Mouse (Mus musculus): Measurements from ENCODE around the gene Nipal3. TPM values are rescaled to one million over a fixed set of nuclear protein-coding genes. Genes with fewer than 3 reads are reported as not detected.

Gene Nipal3
- 16.0 TPM for polyA plus RNA-seq (2017; shearing (Covaris generic))

DNA sequence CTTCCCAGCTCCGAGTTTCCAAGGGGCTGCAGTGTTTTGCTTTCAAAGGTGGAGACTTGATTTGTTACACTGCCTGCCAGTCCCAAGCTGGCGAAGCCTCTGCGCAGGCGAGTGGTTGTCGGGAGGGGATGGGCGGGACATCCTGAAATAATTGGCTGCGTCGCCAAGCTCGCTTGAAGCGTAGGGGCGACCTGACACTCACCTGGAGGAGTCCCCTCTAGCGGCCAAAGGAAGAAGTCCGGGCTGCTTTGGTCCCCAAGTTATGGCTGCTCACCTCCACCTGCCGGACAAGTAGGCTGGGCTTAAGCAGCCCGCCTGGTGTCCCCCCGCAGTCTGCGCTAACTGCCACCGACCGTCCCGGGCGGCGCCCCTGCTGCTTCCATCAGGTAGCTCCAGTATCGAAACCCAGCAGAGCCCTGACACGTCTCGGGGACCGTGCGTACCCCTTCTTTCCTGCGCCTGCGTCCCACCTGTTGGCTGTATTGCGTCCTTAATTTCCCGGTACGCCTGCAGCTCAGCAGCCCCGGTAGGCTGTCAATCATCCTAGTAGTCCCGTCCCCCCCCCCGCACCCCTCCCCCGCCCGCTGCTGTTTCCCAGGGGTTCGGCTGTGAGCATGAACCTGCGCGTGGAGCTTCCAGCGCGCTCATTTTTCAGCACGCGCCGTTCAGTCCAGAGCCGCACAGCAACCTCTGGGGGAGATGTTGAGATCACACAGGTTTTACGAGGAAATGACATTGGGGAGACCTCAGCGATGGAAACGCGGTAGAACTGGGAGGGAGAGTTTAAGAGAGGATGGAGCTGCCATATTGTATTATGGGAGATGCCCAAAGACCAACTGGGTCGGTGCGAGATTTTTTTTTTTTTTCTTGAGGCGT lies at the start of gene Nipal3, which contains the start of gene Stpg1:
TSS of gene Nipal3 (minus strand) at position 518 of the 876 bp plus-strand sequence.
TSS of gene Stpg1 (plus strand) at position 270 of the 876 bp plus-strand sequence.

DNA sequence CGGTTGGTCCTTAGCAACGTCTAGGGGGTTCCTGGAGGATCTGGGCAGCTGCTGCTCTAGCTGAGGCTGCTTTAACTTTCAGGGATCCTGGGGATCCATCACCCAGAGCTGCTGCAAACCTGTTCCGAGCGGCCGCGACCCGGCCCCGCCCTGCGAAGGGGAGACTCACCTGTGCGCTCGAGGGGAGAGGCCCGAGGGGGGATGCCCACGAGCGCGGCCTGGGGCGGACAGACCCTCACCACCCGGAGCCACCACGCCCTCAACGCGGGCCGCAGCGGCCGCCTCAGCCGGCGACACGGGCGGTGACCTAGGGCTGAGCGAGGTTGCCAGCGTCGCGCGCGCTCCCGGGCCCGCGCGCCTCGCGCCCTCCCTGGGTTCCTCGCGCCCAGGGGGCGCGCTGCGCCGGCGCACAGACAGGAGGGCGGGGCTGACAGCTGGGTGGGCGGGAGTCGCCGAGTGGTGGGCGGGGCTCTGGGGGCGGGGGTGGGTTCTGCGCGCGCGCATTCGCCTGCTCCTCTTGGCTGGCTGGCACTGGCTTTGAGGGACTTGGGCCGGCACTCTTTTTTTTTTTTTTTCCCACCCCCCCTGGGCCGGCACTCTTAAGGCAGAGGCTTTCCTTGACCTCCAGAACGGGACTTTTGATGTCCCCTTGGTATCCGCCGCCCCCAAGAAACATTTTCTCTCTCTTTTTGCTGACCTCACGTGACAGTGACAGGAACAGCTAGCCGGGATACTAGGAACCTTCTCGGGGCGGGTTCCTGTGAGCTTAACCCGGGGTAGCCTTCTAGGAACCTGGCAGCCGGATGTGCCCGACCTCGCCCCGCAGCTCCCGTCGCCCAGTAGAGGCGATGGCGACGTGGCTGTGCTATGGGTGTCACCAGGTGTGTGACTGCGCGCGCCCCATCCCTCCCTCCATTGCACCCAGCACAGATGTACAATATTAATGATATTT lies 61.1 kb downstream of the Nipal3 start, which contains the start of gene Rcan3:
TSS of gene Rcan3 (minus strand) at position 411 of the 952 bp plus-strand sequence.

GRCm38 (mm10) chr4:135397991-135398390 lies 96.8 kb downstream of the Nipal3 start, which contains the start of gene Ncmap:
Gene Ncmap, minus strand, starts transcription at chr4:135398227.

Other genes starting within 250 kb of the Nipal3 start
- 10.7 TPM for gene Clic4, start 222.2 kb downstream of the Nipal3 start, polyA plus RNA-seq (2017; shearing (Covaris generic))
- gene Srrm1, start 141.7 kb downstream of the Nipal3 start, polyA plus RNA-seq (2017; shearing (Covaris generic)), result 207 TPM
- 89.7 TPM for gene Ncmap, start 96.8 kb downstream of the Nipal3 start, polyA plus RNA-seq (2017; shearing (Covaris generic))
- 25.3 TPM for gene Rcan3, start 61.2 kb downstream of the Nipal3 start, polyA plus RNA-seq (2017; shearing (Covaris generic))
- not detected for gene Stpg1, start 248 bp downstream of the Nipal3 start, polyA plus RNA-seq (2017; shearing (Covaris generic))
- not detected for gene Grhl3, start 78.6 kb upstream of the Nipal3 start, polyA plus RNA-seq (2017; shearing (Covaris generic))
- gene Ifnlr1, start 191.2 kb upstream of the Nipal3 start, polyA plus RNA-seq (2017; shearing (Covaris generic)), result not detected
- not detected for gene Il22ra1, start 233.1 kb upstream of the Nipal3 start, polyA plus RNA-seq (2017; shearing (Covaris generic))